11 mouse cellular contexts compared by ENCODE assay signal in the genomic region with DNA sequence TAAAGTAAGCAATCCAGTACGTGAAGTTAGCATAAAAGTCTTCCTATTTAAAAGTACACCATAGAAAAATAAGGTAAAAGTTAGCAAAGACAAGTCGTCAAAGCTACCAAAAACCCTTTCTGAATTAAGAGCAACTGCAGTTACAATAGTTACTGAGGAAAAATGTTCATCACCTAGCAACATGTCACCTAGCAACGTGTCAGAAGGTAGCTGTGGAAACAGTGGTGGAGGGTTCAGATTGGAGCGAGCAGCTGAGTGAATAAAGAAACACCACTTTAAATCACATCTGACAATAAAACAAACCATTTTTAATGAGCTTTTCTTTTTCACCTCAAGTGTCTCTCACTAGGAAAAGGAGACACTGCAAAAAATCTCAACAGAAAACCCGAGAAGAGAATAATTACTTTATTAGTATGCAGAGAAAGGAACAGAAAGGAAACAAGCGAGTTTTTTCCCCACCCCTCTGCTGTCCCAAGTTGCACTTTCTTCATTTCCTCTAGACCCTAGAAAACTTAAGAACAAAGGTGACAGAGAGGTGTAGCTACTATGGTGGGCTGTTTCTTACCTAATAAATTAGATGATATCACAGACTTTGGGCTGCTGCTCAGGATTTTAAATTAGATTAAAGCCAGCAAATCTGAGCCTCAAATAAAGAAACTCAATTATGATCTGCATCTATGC.
DNase-seq lines count a peak whose midpoint lies in the region; ATAC-seq and TF ChIP-seq lines count a peak whose summit lies in the region.
"Had no signal": no experiment of that assay in that cellular context is flagged by ENCODE, and none has a peak within 500 bp of the region (broad histone marks: within the 10 kb centered on the region; RNA-seq: fewer than 3 reads in every experiment).

No protein-coding gene starts in this region.

- DNase-seq in limb, embryonic 14.5 days (ENCODE audit: low spot score): peak; percentile 10
- no peak for DNase-seq in limb, embryonic 10.5 days (ENCODE audit: low spot score)
- peak; percentile 53 for DNase-seq in telencephalon, adult 2 months (ENCODE audit: low read depth, low spot score)
- no peak for DNase-seq in ovary, postnatal 14 days (ENCODE audit: low spot score)
- no peak for DNase-seq in thymus, postnatal 14 days
- DNase-seq in yolk sac, embryonic 10.5 days (ENCODE audit: low spot score): no peak
- DNase-seq: kidney, postnatal 4 days had no signal

- no peaks in the 10 kb centered on the region for H3K9me3 ChIP-seq in limb, embryonic 14.5 days (ENCODE audit: control insufficient read depth, low read length)
- no peaks in the 10 kb centered on the region for H3K9me3 ChIP-seq in limb, embryonic 10.5 days (replicated peaks)
- H3K9me3 ChIP-seq in hindbrain, embryonic 12.5 days (replicated peaks): no peaks in the 10 kb centered on the region
- no peaks in the 10 kb centered on the region for H3K9me3 ChIP-seq in midbrain, embryonic 12.5 days
- H3K9me3 ChIP-seq: embryonic facial prominence, embryonic 13.5 days; heart, embryonic 10.5 days had no signal

- no peak for ATAC-seq in limb, embryonic 14.5 days (ENCODE audit: low FRiP score, low read depth)
- ATAC-seq in hindbrain, embryonic 12.5 days (ENCODE audit: low FRiP score): peak; percentile 88
- ATAC-seq in midbrain, embryonic 12.5 days (ENCODE audit: low FRiP score, low read depth): peak; percentile 94

- 34% methylated on average over 6 of the region's 6 CpGs for WGBS in limb, embryonic 14.5 days
- whole genome bisulfite sequencing in limb, embryonic 10.5 days: 48% methylated on average over 6 of the region's 6 CpGs
- 16% methylated on average over 6 of the region's 6 CpGs for WGBS in hindbrain, embryonic 12.5 days
- 9% methylated on average over 6 of the region's 6 CpGs for WGBS in midbrain, embryonic 12.5 days

- H3K27me3 ChIP-seq in limb, embryonic 14.5 days (ENCODE audit: control insufficient read depth, insufficient read depth, low read length): no peaks in the 10 kb centered on the region
- H3K27me3 ChIP-seq in limb, embryonic 10.5 days (ENCODE audit: low read depth, poor library complexity, severe bottlenecking): no peaks in the 10 kb centered on the region
- H3K27me3 ChIP-seq in hindbrain, embryonic 12.5 days: no peaks in the 10 kb centered on the region
- no peaks in the 10 kb centered on the region for H3K27me3 ChIP-seq in midbrain, embryonic 12.5 days
- H3K27me3 ChIP-seq: embryonic facial prominence, embryonic 13.5 days had no signal

- H3K36me3 ChIP-seq in limb, embryonic 14.5 days (ENCODE audit: control insufficient read depth, insufficient read depth, low read length): no peaks in the 10 kb centered on the region
- H3K36me3 ChIP-seq in limb, embryonic 10.5 days: no peaks in the 10 kb centered on the region
- no peaks in the 10 kb centered on the region for H3K36me3 ChIP-seq in hindbrain, embryonic 12.5 days
- no peaks in the 10 kb centered on the region for H3K36me3 ChIP-seq in midbrain, embryonic 12.5 days
- H3K36me3 ChIP-seq: embryonic facial prominence, embryonic 13.5 days; heart, embryonic 10.5 days had no signal

- no peak overlapping the region for H3K4me3 ChIP-seq in limb, embryonic 14.5 days (replicated peaks; ENCODE audit: low read length)
- no peak overlapping the region for H3K4me3 ChIP-seq in limb, embryonic 10.5 days
- H3K4me3 ChIP-seq in hindbrain, embryonic 12.5 days: no peak overlapping the region
- no peak overlapping the region for H3K4me3 ChIP-seq in midbrain, embryonic 12.5 days
- H3K4me3 ChIP-seq: embryonic facial prominence, embryonic 13.5 days; heart, embryonic 10.5 days had no signal

- TF ChIP-seq POLR2A in limb, embryonic 14.5 days (IDR thresholded peaks at IDR 0.05; ENCODE audit: borderline replicate concordance, extremely low read depth, insufficient read depth, insufficient read length): no peak

- no peak overlapping the region for H3K4me2 ChIP-seq in limb, embryonic 14.5 days (replicated peaks; ENCODE audit: low read depth, low read length, severe bottlenecking)
- H3K4me2 ChIP-seq in hindbrain, embryonic 12.5 days (replicated peaks): 0 out of 2 replicates have a peak overlapping the region, but pooled peaks have one; percentile 13
- H3K4me2 ChIP-seq in midbrain, embryonic 12.5 days (replicated peaks): peak overlapping the region; percentile 27; the same call in 1 of the 2 replicates
- H3K4me2 ChIP-seq: embryonic facial prominence, embryonic 13.5 days had no signal

- no peaks in the 10 kb centered on the region for H3K4me1 ChIP-seq in limb, embryonic 14.5 days (ENCODE audit: control insufficient read depth, insufficient read depth, low read length)
- H3K4me1 ChIP-seq in limb, embryonic 10.5 days: no peaks in the 10 kb centered on the region; the same call in 1 of the 2 replicates
- 0 out of 2 replicates have a peak, but pooled peaks cover 4% of the 10 kb centered on the region for H3K4me1 ChIP-seq in hindbrain, embryonic 12.5 days
- H3K4me1 ChIP-seq in midbrain, embryonic 12.5 days: peaks cover 11% of the 10 kb centered on the region
- H3K4me1 ChIP-seq: embryonic facial prominence, embryonic 13.5 days; heart, embryonic 10.5 days had no signal

- no peak overlapping the region for H3K27ac ChIP-seq in limb, embryonic 14.5 days (replicated peaks; ENCODE audit: low read depth, low read length)
- no peak overlapping the region for H3K27ac ChIP-seq in limb, embryonic 10.5 days
- H3K27ac ChIP-seq in hindbrain, embryonic 12.5 days: no peak overlapping the region
- no peak overlapping the region for H3K27ac ChIP-seq in midbrain, embryonic 12.5 days (replicated peaks)
- H3K27ac ChIP-seq: embryonic facial prominence, embryonic 13.5 days; heart, embryonic 10.5 days had no signal

- no peak overlapping the region for H3K9ac ChIP-seq in limb, embryonic 14.5 days (ENCODE audit: low read depth, low read length, severe bottlenecking)
- no peak overlapping the region for H3K9ac ChIP-seq in hindbrain, embryonic 12.5 days
- no peak overlapping the region for H3K9ac ChIP-seq in midbrain, embryonic 12.5 days (replicated peaks)
- H3K9ac ChIP-seq: embryonic facial prominence, embryonic 13.5 days had no signal

Comparison
In these comparisons a context has a peak if more than half of its experiments do, and no peak if none do; other contexts are left out.
1. DNase-seq: peak in limb, embryonic 14.5 days (single experiment) and telencephalon, adult 2 months (single experiment); none in limb, embryonic 10.5 days (single experiment), ovary, postnatal 14 days (single experiment), thymus, postnatal 14 days (single experiment) and yolk sac, embryonic 10.5 days (single experiment).